Mouse (Mus musculus) bone marrow macrophage, adult 2 months (primary cell): Measurements from ENCODE around the gene Tmbim1.
"Not testable (repeated sequence)": the region's sequence is repeated elsewhere in the genome, so short reads cannot be mapped to it uniquely, and the experiment has no call there.

ENCODE experiments used
- CTCF ChIP-seq: IDR thresholded peaks from 2 replicates; pipeline ENCODE4 v1.5.1; 2012; ENCODE audit warnings: low read depth, mild to moderate bottlenecking, low read length, moderate library complexity
- POLR2A ChIP-seq: IDR thresholded peaks from 2 replicates; pipeline ENCODE4 v1.6.1; 2012; ENCODE audit warnings: mild to moderate bottlenecking, low read depth, low read length, borderline replicate concordance

DNA sequence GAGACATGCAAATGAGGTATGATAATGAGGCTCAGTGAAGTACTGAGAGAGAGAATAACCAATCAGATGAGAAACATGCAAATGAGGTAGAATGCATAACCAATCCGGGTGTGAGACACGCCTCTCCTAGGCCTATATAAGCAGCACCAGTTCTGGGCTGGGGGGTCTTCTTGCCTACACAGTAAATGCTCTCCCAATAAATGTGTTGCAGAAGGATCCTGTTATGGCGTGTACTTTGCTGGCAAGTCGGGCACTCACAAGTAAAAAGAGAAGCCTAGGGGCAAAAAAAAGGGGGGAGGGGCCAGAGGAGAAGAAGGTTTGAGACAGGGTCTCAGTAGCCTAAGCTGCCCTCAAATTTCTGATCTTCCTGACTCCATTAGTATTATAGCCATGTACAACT is 35.6 kb upstream of the Tmbim1 start:
- TF ChIP-seq CTCF, POLR2A: not testable (repeated sequence)
